Mouse (Mus musculus): ENCODE results near the gene Klk1b1.

GRCm38 (mm10) chr7:43928521-43928920 lies 38.0 kb upstream of the Klk1b1 start:
- TF ChIP-seq GATA1 (IDR thresholded peaks at IDR 0.05; ENCODE audit: low read length) (no peak), TAL1 (IDR thresholded peaks at IDR 0.05; ENCODE audit: low read length) (no peak)

Measured in erythroblast, embryonic 14.5 days (primary cell).